Mouse (Mus musculus): Measurements from ENCODE around the gene Vps33b.

- TF ChIP-seq CTCF (IDR thresholded peaks at IDR 0.05; ENCODE audit: insufficient read depth, low read depth, low read length) (no peak), POLR2A (IDR thresholded peaks at IDR 0.05; ENCODE audit: insufficient read depth, low read depth, low read length) (no peak)
These were observed 4.0 kb downstream of the Vps33b start for GRCm38 (mm10) chr7:80273456-80273855.
